Mouse (Mus musculus) midbrain, embryonic 12.5 days (tissue): Measurements from ENCODE around the gene Creld2. TPM values are rescaled to one million over a fixed set of nuclear protein-coding genes. Genes with fewer than 3 reads are reported as not detected.

ENCODE experiments used
- ATAC-seq: fragments of 200-750 bp; cut with Nextera tagmentation; 2 replicates; pipeline ENCODE4 v1.8.0; 2017; ENCODE audit warnings: low read depth, moderate TSS enrichment, moderate library complexity; ENCODE audit not compliant: low FRiP score
- H3K27ac ChIP-seq: fragments of 300-500 bp; sonication (generic); replicated peaks from 2 replicates; pipeline ENCODE4 v1.5.1; 2016; ENCODE audit warnings: mild to moderate bottlenecking
- H3K27me3 ChIP-seq: fragments of 300-500 bp; sonication (generic); 2 replicates; pipeline ENCODE4 v1.6.1; 2016; ENCODE audit warnings: mild to moderate bottlenecking
- H3K36me3 ChIP-seq: fragments of 300-500 bp; sonication (generic); 2 replicates; pipeline ENCODE4 v1.6.1; 2016
- H3K4me1 ChIP-seq: fragments of 300-500 bp; sonication (generic); 2 replicates; pipeline ENCODE4 v1.6.1; 2016
- H3K4me2 ChIP-seq: fragments of 300-500 bp; sonication (generic); replicated peaks from 2 replicates; pipeline ENCODE4 v1.6.1; 2016; ENCODE audit warnings: mild to moderate bottlenecking, moderate library complexity
- H3K4me3 ChIP-seq: fragments of 300-500 bp; sonication (generic); 2 replicates; pipeline ENCODE4 v1.5.1; 2016; ENCODE audit warnings: mild to moderate bottlenecking
- H3K9ac ChIP-seq: fragments of 300-500 bp; sonication (generic); replicated peaks from 2 replicates; pipeline ENCODE4 v1.6.1; 2016; ENCODE audit warnings: mild to moderate bottlenecking, moderate library complexity
- H3K9me3 ChIP-seq: fragments of 300-500 bp; sonication (generic); 2 replicates; pipeline ENCODE4 v1.6.1; 2016; ENCODE audit warnings: mild to moderate bottlenecking
- WGBS: fragments of 180-500 bp; shearing (Covaris S2); methylation state at CpG from one replicate; pipeline ENCODE4 v1.1.7; 2016; 5-methylcytosine and 5-hydroxymethylcytosine counted together
- polyA plus RNA-seq: library from polyadenylated mRNA; unstranded; fragments of >200 nt; fragmentation: Nextera tagmentation; extraction: Ambion mirVana; gene quantifications from 2 replicates; pipeline ENCODE4 v1.2.1, GENCODE M21; 2016

Creld2 gene
- polyA plus RNA-seq, 1 experiment from 2014 or later, result 58.8 TPM

DNA sequence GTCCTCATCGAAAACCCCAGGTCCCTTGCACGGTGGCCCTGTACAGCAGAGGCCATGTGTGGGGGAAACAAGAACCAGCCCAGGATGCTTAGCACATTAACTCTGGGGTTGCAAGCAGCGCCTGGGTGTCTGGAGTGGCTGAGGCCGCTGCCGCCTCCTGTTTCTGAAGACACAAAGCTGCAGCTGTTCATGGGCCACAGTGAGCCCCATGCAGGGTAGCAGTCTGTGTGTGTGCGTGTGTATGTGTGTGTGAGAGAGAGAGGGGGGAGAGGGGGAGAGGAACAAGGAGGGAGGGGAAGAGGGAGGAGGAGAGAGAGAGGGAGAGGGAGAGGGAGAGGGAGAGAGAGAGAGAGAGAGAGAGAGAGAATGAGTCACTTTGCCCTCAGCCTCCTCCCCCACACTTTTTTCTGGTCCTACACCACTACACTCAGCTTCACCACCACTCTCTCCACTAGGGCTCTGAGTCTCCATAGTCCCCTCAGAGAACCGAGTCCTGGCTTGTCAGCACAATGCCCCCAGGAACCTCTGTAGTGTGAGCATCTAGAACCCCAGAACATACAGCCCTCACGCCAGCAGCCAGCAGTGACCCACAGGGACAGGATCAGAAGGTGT is 24.1 kb downstream of the Creld2 start:
- no peak overlapping the region for H3K4me3 ChIP-seq
- H3K27me3 ChIP-seq, result peaks cover 17% of the 10 kb centered on the region; the same call in 1 of the 2 replicates
- no peak overlapping the region for H3K4me2 ChIP-seq
- no peak overlapping the region for H3K9ac ChIP-seq
- 49% methylated on average over 8 of the region's 8 CpGs for WGBS
- H3K4me1 ChIP-seq, result peaks cover 15% of the 10 kb centered on the region; the same call in 1 of the 2 replicates
- no peaks in the 10 kb centered on the region for H3K9me3 ChIP-seq
- no peaks in the 10 kb centered on the region for H3K36me3 ChIP-seq
- no peak for ATAC-seq
- H3K27ac ChIP-seq, result no peak overlapping the region

DNA sequence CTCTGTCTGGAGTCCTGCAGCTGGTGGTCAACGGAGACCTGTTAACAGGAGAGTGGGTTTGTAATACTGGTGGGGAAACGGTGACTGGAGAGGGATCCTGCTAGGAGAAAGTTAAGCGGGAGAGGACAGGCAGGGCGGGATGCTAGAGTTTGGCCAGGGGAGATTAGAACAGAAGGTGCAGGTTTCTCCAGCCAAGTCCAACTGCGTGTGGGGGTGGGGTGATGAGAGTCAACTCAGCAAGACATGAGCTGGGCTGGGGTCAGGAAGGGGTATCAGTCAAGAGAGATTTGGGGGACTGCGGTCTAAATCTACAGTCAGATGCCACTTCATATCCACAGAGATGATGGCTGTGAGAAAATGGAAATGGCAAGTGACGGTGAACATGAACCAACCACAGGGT is 25.5 kb downstream of the Creld2 start:
- Histone ChIP-seq H3K4me2 (no peak overlapping the region), H3K27me3 (0 out of 2 replicates have a peak, but pooled peaks cover 6% of the 10 kb centered on the region), H3K4me1 (0 out of 2 replicates have a peak, but pooled peaks cover 3% of the 10 kb centered on the region), H3K27ac (no peak overlapping the region), H3K9ac (no peak overlapping the region), H3K36me3 (no peaks in the 10 kb centered on the region), H3K9me3 (no peaks in the 10 kb centered on the region), H3K4me3 (no peak overlapping the region)
- ATAC-seq, result no peak
- 88% methylated on average over 7 of the region's 7 CpGs for WGBS

DNA sequence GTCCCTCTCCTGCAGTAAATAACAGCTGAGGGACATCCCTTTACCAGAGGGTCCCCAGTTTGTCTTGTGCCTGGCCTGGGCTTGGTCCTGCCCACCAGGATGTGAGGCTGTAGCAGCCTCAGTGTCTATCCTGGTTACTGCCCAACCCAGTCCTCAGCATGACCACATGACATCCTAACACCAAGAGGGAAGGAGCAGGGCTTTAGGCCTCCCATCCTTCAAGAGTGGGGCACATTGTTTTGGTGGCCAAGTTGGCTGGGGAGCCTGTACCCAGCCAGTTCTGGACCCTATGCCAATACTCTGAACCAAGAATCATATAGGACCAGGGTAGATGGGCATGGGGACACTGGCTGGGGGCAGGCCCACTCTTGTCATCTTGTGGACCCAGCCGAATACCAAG is 29.2 kb downstream of the Creld2 start:
- Histone ChIP-seq H3K4me3 (no peak overlapping the region), H3K4me1 (no peaks in the 10 kb centered on the region), H3K27me3 (no peaks in the 10 kb centered on the region), H3K9me3 (no peaks in the 10 kb centered on the region), H3K27ac (no peak overlapping the region), H3K36me3 (no peaks in the 10 kb centered on the region), H3K4me2 (no peak overlapping the region), H3K9ac (no peak overlapping the region)
- no peak for ATAC-seq
- 95% methylated on average over 1 of the region's 1 CpGs for WGBS

GRCm38 (mm10) chr15:88849621-88850020 is 30.2 kb downstream of the Creld2 start:
- WGBS, result 91% methylated on average over 2 of the region's 2 CpGs
- H3K4me3 ChIP-seq, result no peak overlapping the region
- peaks cover 6% of the 10 kb centered on the region; the same call in 1 of the 2 replicates for H3K4me1 ChIP-seq
- H3K36me3 ChIP-seq, result no peaks in the 10 kb centered on the region
- H3K9ac ChIP-seq, result no peak overlapping the region
- H3K9me3 ChIP-seq, result no peaks in the 10 kb centered on the region
- H3K27ac ChIP-seq, result no peak overlapping the region
- no peak for ATAC-seq
- no peaks in the 10 kb centered on the region for H3K27me3 ChIP-seq
- no peak overlapping the region for H3K4me2 ChIP-seq

GRCm38 (mm10) chr15:88850146-88850826 is 30.8 kb downstream of the Creld2 start:
- no peak overlapping the region for H3K4me2 ChIP-seq
- WGBS, result 65% methylated on average over 10 of the region's 10 CpGs
- H3K27ac ChIP-seq, result no peak overlapping the region
- no peaks in the 10 kb centered on the region for H3K27me3 ChIP-seq
- no peak overlapping the region for H3K9ac ChIP-seq
- H3K4me1 ChIP-seq, result peaks cover 9% of the 10 kb centered on the region; the same call in 1 of the 2 replicates
- H3K9me3 ChIP-seq, result no peaks in the 10 kb centered on the region
- no peaks in the 10 kb centered on the region for H3K36me3 ChIP-seq
- no peak for ATAC-seq
- no peak overlapping the region for H3K4me3 ChIP-seq

GRCm38 (mm10) chr15:88851076-88851475 is 31.6 kb downstream of the Creld2 start:
- Histone ChIP-seq H3K27me3 (no peaks in the 10 kb centered on the region), H3K4me1 (peaks cover 9% of the 10 kb centered on the region; the same call in 1 of the 2 replicates), H3K9me3 (no peaks in the 10 kb centered on the region), H3K4me2 (no peak overlapping the region), H3K27ac (no peak overlapping the region), H3K9ac (no peak overlapping the region), H3K36me3 (no peaks in the 10 kb centered on the region), H3K4me3 (no peak overlapping the region)
- 67% methylated on average over 3 of the region's 3 CpGs for WGBS
- no peak for ATAC-seq

GRCm38 (mm10) chr15:88851507-88852149 is 32.2 kb downstream of the Creld2 start:
- ATAC-seq, result no peak
- 83% methylated on average over 9 of the region's 10 CpGs for WGBS
- no peaks in the 10 kb centered on the region for H3K36me3 ChIP-seq
- H3K27ac ChIP-seq, result no peak overlapping the region
- H3K9me3 ChIP-seq, result no peaks in the 10 kb centered on the region
- no peak overlapping the region for H3K4me2 ChIP-seq
- H3K27me3 ChIP-seq, result no peaks in the 10 kb centered on the region
- peaks cover 9% of the 10 kb centered on the region; the same call in 1 of the 2 replicates for H3K4me1 ChIP-seq
- no peak overlapping the region for H3K9ac ChIP-seq
- H3K4me3 ChIP-seq, result no peak overlapping the region

DNA sequence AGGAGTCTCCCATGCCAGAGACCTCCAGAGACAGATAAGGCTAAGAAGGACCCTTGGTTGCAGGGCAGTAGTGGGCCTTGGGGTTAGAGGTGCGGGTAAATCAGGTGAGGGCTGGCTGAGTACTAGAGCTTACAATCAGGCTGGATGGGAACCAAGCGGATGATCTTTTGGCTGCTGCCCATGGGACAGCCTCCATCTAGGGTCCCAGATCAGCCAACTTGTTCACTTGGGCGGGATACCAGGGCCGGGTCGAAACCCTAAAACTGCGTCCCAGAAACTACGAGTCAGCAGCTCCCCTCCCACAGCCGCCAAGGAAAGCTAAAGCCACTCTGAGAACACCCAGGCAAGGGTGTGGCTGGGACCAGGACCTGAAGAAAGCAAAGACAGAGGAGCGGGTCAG is 33.7 kb downstream of the Creld2 start:
- peaks cover 9% of the 10 kb centered on the region; the same call in 1 of the 2 replicates for H3K4me1 ChIP-seq
- H3K4me2 ChIP-seq, result no peak overlapping the region
- no peaks in the 10 kb centered on the region for H3K36me3 ChIP-seq
- H3K27me3 ChIP-seq, result no peaks in the 10 kb centered on the region
- no peak overlapping the region for H3K27ac ChIP-seq
- H3K4me3 ChIP-seq, result no peak overlapping the region
- H3K9ac ChIP-seq, result no peak overlapping the region
- no peaks in the 10 kb centered on the region for H3K9me3 ChIP-seq
- no peak for ATAC-seq
- 88% methylated on average over 9 of the region's 9 CpGs for WGBS

DNA sequence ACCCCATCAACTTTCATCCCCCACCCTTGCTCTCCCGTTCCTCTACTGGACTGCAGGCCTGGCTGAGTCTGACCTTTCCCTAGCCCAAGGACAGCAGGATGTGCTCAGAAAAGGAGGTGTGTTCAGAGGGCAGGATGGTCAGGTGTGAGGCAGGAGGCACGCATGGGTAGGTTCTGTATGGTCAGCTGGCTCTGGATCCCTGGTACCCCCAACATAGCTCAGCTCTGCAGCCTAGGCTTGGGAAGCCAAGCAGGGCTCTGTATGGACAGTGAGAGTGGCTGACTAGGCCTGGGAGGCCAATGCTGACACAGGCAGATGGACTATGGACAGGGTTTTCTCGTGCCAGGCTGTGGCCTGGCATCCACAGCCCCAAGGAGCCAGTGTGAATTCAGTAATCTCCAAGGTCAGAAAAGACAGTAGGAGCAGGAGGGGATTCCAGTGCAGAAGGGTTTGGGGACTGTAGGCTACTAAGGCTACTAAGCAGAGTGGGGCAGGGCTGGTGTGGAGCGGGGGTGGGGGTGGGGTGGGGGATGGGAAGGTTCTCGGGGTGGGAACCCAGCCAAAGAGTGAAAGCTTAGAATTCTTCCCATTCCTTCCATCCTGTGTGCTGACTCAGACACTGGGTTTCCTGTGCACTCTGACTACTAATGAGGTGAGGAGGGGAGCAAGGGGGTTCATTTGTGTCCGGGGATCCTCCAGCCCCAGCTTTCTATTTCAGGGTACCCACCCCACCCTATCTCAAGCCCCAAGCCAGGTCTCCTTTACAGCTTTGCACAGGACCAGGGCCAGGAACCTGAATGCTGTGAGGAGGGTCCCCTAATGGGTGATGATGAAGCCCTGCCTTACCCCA is 34.9 kb downstream of the Creld2 start:
- Histone ChIP-seq H3K4me3 (no peak overlapping the region), H3K9me3 (no peaks in the 10 kb centered on the region), H3K36me3 (no peaks in the 10 kb centered on the region), H3K4me2 (no peak overlapping the region), H3K27me3 (no peaks in the 10 kb centered on the region), H3K4me1 (peaks cover 9% of the 10 kb centered on the region; the same call in 1 of the 2 replicates), H3K9ac (no peak overlapping the region), H3K27ac (no peak overlapping the region)
- WGBS, result 53% methylated on average over 6 of the region's 6 CpGs
- no peak for ATAC-seq

DNA sequence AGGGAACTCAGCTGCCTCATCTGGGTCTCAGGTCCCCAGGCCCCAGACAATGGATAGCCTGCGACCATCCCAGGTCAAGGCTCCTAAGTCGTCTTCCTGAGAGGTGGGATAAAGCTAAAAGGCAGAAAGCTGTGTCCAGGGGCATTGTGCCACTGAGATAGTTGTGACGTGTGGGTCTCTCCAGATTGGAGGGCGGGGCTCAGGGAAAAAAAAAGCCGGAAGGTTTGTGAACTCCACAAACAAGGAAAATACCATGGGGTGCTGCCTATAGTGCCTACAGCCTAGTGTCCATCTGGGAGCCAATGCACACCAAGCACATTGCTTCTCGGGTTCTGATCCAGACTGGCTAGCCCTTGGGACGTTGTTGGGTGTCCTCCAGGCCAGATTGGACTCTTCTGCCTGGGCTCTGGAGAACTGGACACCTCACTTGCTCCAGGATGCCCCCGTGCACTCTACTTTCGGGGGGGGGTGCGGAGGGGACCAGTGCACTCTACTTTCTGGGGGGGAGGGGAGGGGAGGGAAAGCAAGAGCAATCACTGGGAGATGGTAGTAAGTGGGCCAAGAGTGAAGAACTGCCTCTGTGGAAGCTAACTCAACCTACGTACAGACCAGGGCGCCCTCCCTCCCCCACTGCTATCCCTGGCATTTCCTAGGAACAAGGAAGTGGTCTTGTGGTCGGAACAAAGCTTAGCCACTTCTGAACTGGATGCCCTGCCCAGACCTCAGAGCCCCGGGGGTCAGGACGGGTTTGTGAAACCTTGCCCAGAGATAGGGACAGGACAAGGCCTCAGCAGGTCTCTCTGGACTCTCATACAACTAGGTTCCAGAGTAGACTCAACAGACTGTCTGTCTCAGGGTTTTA is 35.8 kb downstream of the Creld2 start:
- H3K27me3 ChIP-seq, result no peaks in the 10 kb centered on the region
- H3K4me3 ChIP-seq, result no peak overlapping the region
- H3K9me3 ChIP-seq, result no peaks in the 10 kb centered on the region
- H3K36me3 ChIP-seq, result no peaks in the 10 kb centered on the region
- ATAC-seq, result no peak
- H3K4me2 ChIP-seq, result no peak overlapping the region
- no peak overlapping the region for H3K9ac ChIP-seq
- peaks cover 9% of the 10 kb centered on the region; the same call in 1 of the 2 replicates for H3K4me1 ChIP-seq
- WGBS, result 70% methylated on average over 14 of the region's 15 CpGs
- H3K27ac ChIP-seq, result no peak overlapping the region

GRCm38 (mm10) chr15:88855896-88856417 is 36.5 kb downstream of the Creld2 start:
- H3K4me2 ChIP-seq, result no peak overlapping the region
- no peak overlapping the region for H3K4me3 ChIP-seq
- 84% methylated on average over 6 of the region's 6 CpGs for WGBS
- no peak overlapping the region for H3K27ac ChIP-seq
- no peak overlapping the region for H3K9ac ChIP-seq
- H3K4me1 ChIP-seq, result peaks cover 9% of the 10 kb centered on the region; the same call in 1 of the 2 replicates
- no peaks in the 10 kb centered on the region for H3K9me3 ChIP-seq
- peaks cover 6% of the 10 kb centered on the region for H3K27me3 ChIP-seq
- no peak for ATAC-seq
- no peaks in the 10 kb centered on the region for H3K36me3 ChIP-seq
